Comparison of ENCODE assay signal across 23 mouse cellular contexts in genomic region chr19:34304917-34305316, GRCm38 (mm10).
"Had no signal": no experiment of that assay in that cellular context is flagged by ENCODE, and none has a peak within 500 bp of the region (broad histone marks: within the 10 kb centered on the region; RNA-seq: fewer than 3 reads in every experiment).

No protein-coding gene starts in this region.

- DNase-seq: kidney, adult 8-10 months; kidney, postnatal 14 days; kidney, postnatal 4 days; layer of hippocampus, adult 9-11 months; liver; lung, adult 18-20 months; lung, postnatal 10 days; lung, postnatal 4 days; retina, postnatal 1 day; right cerebral cortex, postnatal 25 days; spleen, adult 18-20 months; thymus, postnatal 36 days had no signal

- H3K36me3 ChIP-seq: limb, embryonic 10.5 days; limb, embryonic 13.5 days; liver, embryonic 12.5 days; liver, embryonic 15.5 days; lung, embryonic 15.5 days; midbrain, embryonic 12.5 days; midbrain, embryonic 15.5 days; neural tube, embryonic 12.5 days; neural tube, embryonic 15.5 days; stomach, embryonic 15.5 days had no signal

- H3K4me1 ChIP-seq: limb, embryonic 10.5 days; limb, embryonic 13.5 days; liver, embryonic 12.5 days; liver, embryonic 15.5 days; lung, embryonic 15.5 days; midbrain, embryonic 12.5 days; midbrain, embryonic 15.5 days; neural tube, embryonic 12.5 days; neural tube, embryonic 15.5 days; stomach, embryonic 15.5 days had no signal

- H3K27ac ChIP-seq: layer of hippocampus, adult 2 months; limb, embryonic 10.5 days; limb, embryonic 13.5 days; liver, embryonic 12.5 days; liver, embryonic 15.5 days; lung, embryonic 15.5 days; midbrain, embryonic 12.5 days; midbrain, embryonic 15.5 days; neural tube, embryonic 12.5 days; neural tube, embryonic 15.5 days; stomach, embryonic 15.5 days had no signal

- ATAC-seq: liver, embryonic 12.5 days; midbrain, embryonic 15.5 days had no signal

- H3K4me3 ChIP-seq: layer of hippocampus, adult 2 months; limb, embryonic 10.5 days; limb, embryonic 13.5 days; liver, embryonic 12.5 days; liver, embryonic 15.5 days; lung, embryonic 15.5 days; midbrain, embryonic 12.5 days; midbrain, embryonic 15.5 days; neural tube, embryonic 12.5 days; neural tube, embryonic 15.5 days; stomach, embryonic 15.5 days had no signal

- H3K4me2 ChIP-seq: limb, embryonic 13.5 days; liver, embryonic 12.5 days; liver, embryonic 15.5 days; lung, embryonic 15.5 days; midbrain, embryonic 12.5 days; midbrain, embryonic 15.5 days; neural tube, embryonic 12.5 days; neural tube, embryonic 15.5 days; stomach, embryonic 15.5 days had no signal

- H3K9me3 ChIP-seq: limb, embryonic 10.5 days; limb, embryonic 13.5 days; liver, embryonic 12.5 days; liver, embryonic 15.5 days; lung, embryonic 15.5 days; midbrain, embryonic 12.5 days; midbrain, embryonic 15.5 days; neural tube, embryonic 12.5 days; neural tube, embryonic 15.5 days; stomach, embryonic 15.5 days had no signal

- H3K9ac ChIP-seq: limb, embryonic 13.5 days; liver, embryonic 12.5 days; liver, embryonic 15.5 days; lung, embryonic 15.5 days; midbrain, embryonic 12.5 days; midbrain, embryonic 15.5 days; neural tube, embryonic 12.5 days; neural tube, embryonic 15.5 days; stomach, embryonic 15.5 days had no signal

- H3K27me3 ChIP-seq: limb, embryonic 13.5 days; liver, embryonic 12.5 days; liver, embryonic 15.5 days; lung, embryonic 15.5 days; midbrain, embryonic 12.5 days; midbrain, embryonic 15.5 days; neural tube, embryonic 12.5 days; neural tube, embryonic 15.5 days; stomach, embryonic 15.5 days had no signal
